Mouse (Mus musculus): Measurements from ENCODE around the gene Cspg4.

The Cspg4 gene

GRCm38 (mm10) chr9:56864832-56865231 lies at the start of gene Cspg4:
Gene Cspg4 (plus strand): TSS chr9:56865033.
- CTCF ChIA-PET: no interaction called here

- CTCF ChIA-PET: no interaction called here
Observed at GRCm38 (mm10) chr9:56824900-56825299, 39.9 kb upstream of the Cspg4 start.

- CTCF ChIA-PET: no interaction called here
Observed at GRCm38 (mm10) chr9:56825476-56826213, 39.2 kb upstream of the Cspg4 start.

- CTCF ChIA-PET: no interaction called here
Observed at GRCm38 (mm10) chr9:56828146-56828545, 36.7 kb upstream of the Cspg4 start.

- CTCF ChIA-PET: no interaction called here
Observed at GRCm38 (mm10) chr9:56828841-56829240, 36.0 kb upstream of the Cspg4 start.

- CTCF ChIA-PET: no interaction called here
Observed at GRCm38 (mm10) chr9:56830162-56830561, 34.7 kb upstream of the Cspg4 start.

- CTCF ChIA-PET: no interaction called here
Observed at GRCm38 (mm10) chr9:56831904-56832303, 32.9 kb upstream of the Cspg4 start.

- CTCF ChIA-PET: no interaction called here
Observed at GRCm38 (mm10) chr9:56832900-56833299, 31.9 kb upstream of the Cspg4 start.

GRCm38 (mm10) chr9:56835152-56835551 lies 29.7 kb upstream of the Cspg4 start:
- CTCF ChIA-PET: no interaction called here

- CTCF ChIA-PET: no interaction called here
Observed at GRCm38 (mm10) chr9:56840721-56841120, 24.1 kb upstream of the Cspg4 start.

- CTCF ChIA-PET: no interaction called here
Observed at GRCm38 (mm10) chr9:56841864-56842263, 23.0 kb upstream of the Cspg4 start.

GRCm38 (mm10) chr9:56842303-56842719 lies 22.5 kb upstream of the Cspg4 start:
- CTCF ChIA-PET: no interaction called here

- CTCF ChIA-PET: interaction anchor here (0.7 kb wide), 1 partner anchor 1753 kb away, joined by 4 read pairs; no protein-coding TSS in a partner anchor
Observed at GRCm38 (mm10) chr9:56843679-56844188, 21.1 kb upstream of the Cspg4 start.

GRCm38 (mm10) chr9:56844644-56845043 lies 20.2 kb upstream of the Cspg4 start:
- CTCF ChIA-PET: no interaction called here

GRCm38 (mm10) chr9:56847523-56847922 lies 17.3 kb upstream of the Cspg4 start:
- CTCF ChIA-PET: no interaction called here

GRCm38 (mm10) chr9:56850128-56850904 lies 14.5 kb upstream of the Cspg4 start:
- CTCF ChIA-PET: no interaction called here

GRCm38 (mm10) chr9:56850905-56851252 lies 14.0 kb upstream of the Cspg4 start:
- CTCF ChIA-PET: no interaction called here

GRCm38 (mm10) chr9:56851778-56852177 lies 13.1 kb upstream of the Cspg4 start:
- CTCF ChIA-PET: interaction anchor here (0.5 kb wide), 1 partner anchor 9 kb away, joined by 4 read pairs; no protein-coding TSS in a partner anchor

- CTCF ChIA-PET: no interaction called here
Observed at GRCm38 (mm10) chr9:56857463-56857862, 7.4 kb upstream of the Cspg4 start.

- CTCF ChIA-PET: no interaction called here
Observed at GRCm38 (mm10) chr9:56860035-56860434, 4.8 kb upstream of the Cspg4 start.

GRCm38 (mm10) chr9:56860486-56861269 lies 4.2 kb upstream of the Cspg4 start:
- CTCF ChIA-PET: interaction anchor here (0.7 kb wide), 1 partner anchor 9 kb away, joined by 4 read pairs; no protein-coding TSS in a partner anchor

GRCm38 (mm10) chr9:56862863-56863262 lies 2.0 kb upstream of the Cspg4 start:
- CTCF ChIA-PET: no interaction called here

Measured in spleen, embryonic (tissue).